Mouse (Mus musculus): ENCODE data around the gene Fermt2. TPM values are rescaled to one million over a fixed set of nuclear protein-coding genes. Genes with fewer than 3 reads are reported as not detected.

Fermt2 gene
- 1 to 10 TPM in 1 of 26 experiments, not detected in 25; 8.0 TPM for total RNA-seq (2018; cell fraction: chromatin; rRNA removed)
- under 1 TPM in 9 of 26 experiments, not detected in 17; 0.05 to 0.36 (median 0.06) TPM for total RNA-seq (2018; cell fraction: cytosol; rRNA removed)
- under 1 TPM in 3 of 26 experiments, not detected in 23; 0.25 to 0.92 (median 0.65) TPM for total RNA-seq (2018; cell fraction: nucleus; rRNA removed)
- polyA plus RNA-seq (2018) = 0.09 TPM in 1 of 3 replicates, not detected in the others

DNA sequence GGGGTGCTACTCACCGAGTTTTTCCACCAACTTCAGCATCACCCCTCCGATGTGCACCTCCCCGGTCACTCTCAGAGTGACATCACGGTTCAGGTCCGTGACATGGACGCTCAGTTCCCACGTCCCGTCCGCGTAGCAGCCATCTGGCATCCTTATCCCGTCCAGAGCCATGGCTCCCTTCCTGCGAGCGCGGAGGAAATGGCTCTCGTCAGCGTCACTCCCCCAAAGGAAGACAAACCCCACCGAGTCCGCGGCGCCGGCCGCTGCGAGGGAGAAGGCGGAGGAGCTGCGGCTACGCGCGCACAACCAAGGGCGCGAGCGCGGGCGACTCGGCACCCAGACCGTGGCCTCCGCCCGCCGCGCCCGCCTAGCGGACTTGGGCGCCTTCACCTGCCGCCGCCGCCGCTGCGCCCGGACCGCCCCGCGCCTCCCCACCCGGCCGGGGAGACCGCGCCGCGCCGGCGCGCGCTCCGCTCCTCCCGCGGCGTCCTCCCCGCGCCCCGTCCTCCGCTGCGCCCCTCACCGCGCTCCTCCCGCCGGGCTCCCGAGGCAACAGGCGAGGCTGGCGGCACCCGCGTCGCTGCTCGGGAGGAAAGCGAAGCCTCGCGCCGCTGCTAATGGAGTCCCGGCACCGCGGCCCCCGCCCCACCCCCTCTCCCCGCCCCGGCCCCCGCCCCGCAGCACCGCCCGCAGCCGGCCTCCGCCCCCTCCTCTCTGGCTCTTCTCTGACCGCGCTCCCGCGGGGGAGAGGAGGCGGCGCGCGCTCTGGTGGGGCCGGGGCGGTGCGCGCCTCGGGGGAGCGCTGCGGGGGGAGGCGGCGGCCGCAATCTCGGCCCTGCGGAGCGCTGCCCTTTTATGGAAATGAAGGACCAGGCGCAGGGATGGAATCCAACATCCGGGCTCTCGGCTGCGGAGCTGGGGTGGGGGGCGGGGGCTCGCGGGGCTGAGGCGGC, at the start of gene Fermt2:
Gene Fermt2 (minus strand): TSS at position 708 of the 953 bp plus-strand sequence.
- Histone ChIP-seq H3K4me3 (ENCODE audit: inconsistent target) (no peak within 1 kb of the TSS), H3K27ac (no peak within 1 kb of the TSS), H3K36me3 (ENCODE audit: inconsistent target) (no peaks in the 10 kb centered on the region), H3K79me2 (ENCODE audit: inconsistent target) (no peaks in the 10 kb centered on the region)
- WGBS (ENCODE audit: missing documents) = 1% methylated on average over 98 of the region's 126 CpGs

DNA sequence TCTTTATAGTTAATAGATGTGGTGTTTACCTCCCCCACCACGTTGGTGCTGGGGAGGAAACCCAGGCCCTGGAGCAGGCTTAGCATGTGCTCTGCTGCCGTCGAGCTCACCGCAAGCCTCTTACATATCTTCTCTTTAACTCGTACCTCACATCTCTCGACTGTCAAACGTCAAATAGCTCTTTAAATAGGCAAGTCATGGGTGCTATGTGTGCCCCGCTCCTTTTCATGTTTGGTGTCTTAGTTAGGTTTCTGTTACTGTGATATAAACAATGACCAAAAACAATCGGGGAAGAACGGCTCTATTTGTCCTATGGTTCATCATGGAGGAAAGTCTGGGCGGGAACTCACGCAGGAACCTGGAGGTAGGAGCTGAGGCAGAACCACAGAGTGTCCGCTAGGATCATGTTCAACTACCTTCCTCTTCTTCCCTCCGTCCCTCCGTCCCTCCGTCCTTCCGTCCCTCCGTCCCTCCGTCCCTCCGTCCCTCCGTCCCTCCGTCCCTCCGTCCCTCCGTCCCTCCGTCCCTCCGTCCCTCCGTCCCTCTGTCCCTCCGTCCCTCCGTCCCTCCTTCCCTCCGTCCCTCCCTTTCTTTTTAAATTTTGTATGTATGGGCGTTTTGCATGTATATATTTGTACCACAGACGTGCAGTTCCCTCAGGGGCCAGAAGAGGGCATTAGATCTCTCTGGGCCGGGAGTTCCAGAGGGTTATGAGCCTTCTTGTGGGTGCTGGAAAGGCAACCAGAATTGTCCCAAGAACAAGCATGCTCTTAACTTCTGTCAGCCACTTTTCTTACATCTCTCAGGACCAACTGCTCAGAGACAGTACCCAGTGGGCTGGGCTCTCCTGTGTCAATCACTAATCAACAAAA, 36.4 kb upstream of the Fermt2 start:
- no peak overlapping the region for H3K27ac ChIP-seq
- H3K79me2 ChIP-seq (ENCODE audit: inconsistent target) = no peaks in the 10 kb centered on the region
- peak overlapping the region; percentile 5; the same call in 1 of the 2 replicates for H3K4me3 ChIP-seq (ENCODE audit: inconsistent target)
- H3K36me3 ChIP-seq (ENCODE audit: inconsistent target) = no peaks in the 10 kb centered on the region
- WGBS (ENCODE audit: missing documents) = 30% methylated on average over 21 of the region's 33 CpGs

DNA sequence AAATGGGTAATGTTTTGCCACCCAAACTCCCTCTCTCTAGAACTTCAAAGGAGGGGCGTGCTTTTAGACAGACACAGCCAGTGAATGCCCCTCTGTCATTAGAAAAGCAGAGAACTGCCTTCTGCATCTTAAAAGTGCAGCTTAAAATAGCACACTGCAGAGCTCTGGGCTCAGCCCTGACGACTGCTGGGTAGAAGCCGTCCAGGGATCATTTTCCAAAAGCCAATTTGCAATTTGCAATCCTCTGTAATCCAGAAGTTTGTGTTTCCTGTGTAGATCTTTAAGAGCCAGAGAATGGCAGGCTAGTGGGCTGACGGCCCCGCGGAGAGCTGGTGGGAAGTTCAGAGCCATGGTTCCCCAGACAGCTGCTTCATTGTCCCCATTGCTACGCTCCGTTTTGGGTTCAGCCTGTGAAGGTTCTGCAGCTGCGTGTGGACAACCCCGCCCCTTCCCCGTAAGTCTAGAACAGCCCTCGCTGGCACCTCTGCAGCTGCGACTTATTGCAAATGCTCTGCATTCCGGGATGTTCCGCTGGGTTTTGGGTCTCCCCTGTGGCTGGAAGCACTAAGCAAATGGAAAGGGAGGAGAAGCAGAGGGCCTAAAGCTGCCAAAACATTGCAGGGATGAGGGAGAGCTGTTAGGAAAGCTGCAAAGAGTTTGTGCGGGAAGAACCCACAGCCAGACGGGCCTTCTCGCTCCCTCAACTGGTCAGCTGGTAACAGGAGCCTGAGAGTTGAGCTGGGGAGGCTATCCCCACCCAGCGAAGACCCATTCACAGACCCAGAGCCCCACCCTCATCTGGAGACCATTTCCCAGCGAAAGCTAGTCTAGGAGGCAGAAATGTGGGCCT, 35.5 kb upstream of the Fermt2 start:
- no peak overlapping the region for H3K27ac ChIP-seq
- no peaks in the 10 kb centered on the region for H3K79me2 ChIP-seq (ENCODE audit: inconsistent target)
- H3K4me3 ChIP-seq (ENCODE audit: inconsistent target) = no peak overlapping the region
- 20% methylated on average over 19 of the region's 20 CpGs for WGBS (ENCODE audit: missing documents)
- H3K36me3 ChIP-seq (ENCODE audit: inconsistent target) = no peaks in the 10 kb centered on the region

DNA sequence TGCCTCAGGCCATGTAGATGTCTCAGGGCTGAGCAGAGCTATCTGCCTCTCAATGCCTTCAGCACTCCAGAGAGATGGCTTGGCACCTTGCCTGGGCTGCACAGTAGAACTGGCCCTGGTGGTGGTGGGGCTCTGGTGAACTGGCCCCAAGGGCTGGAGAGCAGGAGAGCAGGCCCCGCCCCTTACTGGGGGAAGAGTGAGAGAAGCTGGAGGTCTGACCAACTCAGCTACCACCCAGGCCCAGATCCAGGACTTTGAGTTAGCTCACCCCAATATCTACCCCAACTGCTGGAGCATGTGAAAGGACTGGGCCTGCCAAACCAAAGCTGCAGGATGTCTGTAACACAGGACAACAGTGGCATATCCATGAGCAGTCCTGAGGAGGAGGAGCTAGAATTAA, 33.7 kb upstream of the Fermt2 start:
- no peaks in the 10 kb centered on the region for H3K36me3 ChIP-seq (ENCODE audit: inconsistent target)
- H3K79me2 ChIP-seq (ENCODE audit: inconsistent target) = no peaks in the 10 kb centered on the region
- no peak overlapping the region for H3K27ac ChIP-seq
- 100% methylated on average over 1 of the region's 1 CpGs for WGBS (ENCODE audit: missing documents)
- no peak overlapping the region for H3K4me3 ChIP-seq (ENCODE audit: inconsistent target)

DNA sequence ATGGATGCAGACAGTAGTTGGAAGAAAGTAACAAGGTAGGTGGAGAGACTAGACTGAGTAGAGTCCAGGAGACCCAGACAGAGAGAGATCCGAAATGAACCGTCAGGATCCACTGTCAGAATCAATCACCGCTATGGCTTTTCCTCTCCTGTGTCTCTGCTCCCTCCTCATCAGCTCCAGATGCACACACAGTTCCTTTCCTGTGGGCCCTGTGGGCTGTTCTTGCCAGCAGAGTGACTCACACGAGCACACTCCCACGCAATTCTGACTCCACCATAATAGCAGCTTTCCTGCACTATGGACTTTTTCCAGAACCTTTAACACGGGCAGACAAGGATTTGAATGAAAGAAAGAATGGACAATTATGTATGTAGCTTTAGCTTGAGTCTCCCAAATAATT, 31.8 kb upstream of the Fermt2 start:
- WGBS (ENCODE audit: missing documents) = 88% methylated on average over 5 of the region's 6 CpGs
- no peak overlapping the region for H3K27ac ChIP-seq

DNA sequence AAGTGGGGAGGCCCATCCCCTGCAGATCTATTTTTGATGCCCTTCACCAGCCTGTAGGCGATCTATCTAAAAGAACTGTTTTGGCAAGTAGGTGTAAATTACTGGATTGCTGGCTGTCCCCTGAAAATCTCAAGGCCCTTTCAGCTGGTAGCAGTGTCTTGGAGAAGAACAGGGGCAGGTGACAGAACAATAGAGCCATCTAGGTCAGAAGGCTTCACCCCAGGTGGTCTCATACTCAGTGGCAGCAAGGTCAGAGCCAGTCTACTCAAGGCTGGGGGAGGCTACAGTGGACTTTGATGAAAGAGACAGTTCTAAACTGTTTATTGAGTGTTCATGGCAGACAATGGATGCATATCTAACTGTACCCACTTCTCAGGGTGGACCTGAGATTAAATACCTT, 29.1 kb upstream of the Fermt2 start:
- Histone ChIP-seq H3K4me3 (ENCODE audit: inconsistent target) (no peak overlapping the region), H3K27ac (no peak overlapping the region), H3K36me3 (ENCODE audit: inconsistent target) (no peaks in the 10 kb centered on the region), H3K79me2 (ENCODE audit: inconsistent target) (no peaks in the 10 kb centered on the region)
- 95% methylated on average over 1 of the region's 1 CpGs for WGBS (ENCODE audit: missing documents)

More for the DNA sequence above, 31.8 kb upstream of the Fermt2 start:
- Histone ChIP-seq H3K4me3 (ENCODE audit: inconsistent target) (no peak overlapping the region), H3K36me3 (ENCODE audit: inconsistent target) (no peaks in the 10 kb centered on the region), H3K79me2 (ENCODE audit: inconsistent target) (no peaks in the 10 kb centered on the region)

DNA sequence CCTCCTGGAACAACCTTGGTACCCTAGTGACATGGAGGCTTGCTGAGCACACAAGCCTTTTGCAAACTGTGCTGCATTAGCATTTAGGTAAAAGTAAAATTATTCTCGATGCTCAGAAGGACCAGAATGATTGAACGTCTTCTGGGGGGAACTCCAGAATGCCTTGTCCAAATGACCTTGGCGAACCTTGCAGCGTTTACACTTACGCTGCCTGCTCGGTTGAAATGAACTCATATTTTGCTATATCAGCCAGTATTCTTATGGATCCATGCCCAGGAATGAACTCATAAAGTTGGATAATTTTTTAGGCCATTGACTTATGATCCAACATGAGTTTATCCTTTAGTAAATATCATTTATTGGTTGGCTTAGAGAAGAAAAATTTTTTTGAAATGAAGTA, 24.4 kb upstream of the Fermt2 start:
- no peaks in the 10 kb centered on the region for H3K36me3 ChIP-seq (ENCODE audit: inconsistent target)
- H3K79me2 ChIP-seq (ENCODE audit: inconsistent target) = no peaks in the 10 kb centered on the region
- no peak overlapping the region for H3K4me3 ChIP-seq (ENCODE audit: inconsistent target)
- no peak overlapping the region for H3K27ac ChIP-seq
- 93% methylated on average over 6 of the region's 6 CpGs for WGBS (ENCODE audit: missing documents)

DNA sequence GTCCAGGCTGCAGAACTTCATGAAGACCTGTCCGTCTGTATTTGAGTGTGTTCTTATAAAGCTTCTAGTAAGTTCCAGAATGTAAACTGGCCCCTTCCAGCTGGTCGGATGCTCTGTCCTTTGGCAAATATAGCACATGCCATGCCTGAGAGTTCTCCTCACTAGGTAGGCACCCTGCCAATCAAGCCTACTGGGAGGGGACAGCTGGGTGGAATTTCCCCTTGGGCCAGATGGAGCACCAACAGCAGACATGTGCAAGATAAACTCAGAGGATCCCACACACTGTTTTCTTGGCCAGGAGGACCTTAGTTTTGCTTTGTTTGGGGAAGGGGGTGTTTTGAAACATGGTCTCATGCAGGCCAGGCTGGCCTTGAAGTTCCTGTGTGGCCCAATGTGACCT, 23.9 kb upstream of the Fermt2 start:
- no peaks in the 10 kb centered on the region for H3K36me3 ChIP-seq (ENCODE audit: inconsistent target)
- H3K79me2 ChIP-seq (ENCODE audit: inconsistent target) = no peaks in the 10 kb centered on the region
- no peak overlapping the region for H3K4me3 ChIP-seq (ENCODE audit: inconsistent target)
- no peak overlapping the region for H3K27ac ChIP-seq
- 78% methylated on average over 2 of the region's 2 CpGs for WGBS (ENCODE audit: missing documents)

DNA sequence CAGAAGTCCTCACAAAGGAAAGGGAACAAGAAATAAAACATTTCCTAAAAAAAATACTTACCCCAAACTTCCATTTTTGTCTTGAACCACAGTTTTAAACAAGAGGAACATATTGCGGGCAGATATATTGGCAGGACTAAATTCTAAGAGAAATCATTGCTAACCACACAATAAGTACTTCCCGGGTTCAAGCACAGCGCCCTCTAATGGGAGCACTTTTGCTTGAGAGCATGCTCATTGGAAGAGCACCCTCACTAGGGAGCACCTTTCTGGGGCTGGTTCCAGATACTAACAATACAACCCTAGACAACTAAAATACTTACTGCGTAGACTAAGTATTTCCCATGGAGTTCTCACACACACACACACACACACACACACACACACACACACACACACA, 22.5 kb upstream of the Fermt2 start:
- no peak overlapping the region for H3K27ac ChIP-seq
- H3K79me2 ChIP-seq (ENCODE audit: inconsistent target) = no peaks in the 10 kb centered on the region
- WGBS (ENCODE audit: missing documents) = 55% methylated on average over 3 of the region's 4 CpGs

DNA sequence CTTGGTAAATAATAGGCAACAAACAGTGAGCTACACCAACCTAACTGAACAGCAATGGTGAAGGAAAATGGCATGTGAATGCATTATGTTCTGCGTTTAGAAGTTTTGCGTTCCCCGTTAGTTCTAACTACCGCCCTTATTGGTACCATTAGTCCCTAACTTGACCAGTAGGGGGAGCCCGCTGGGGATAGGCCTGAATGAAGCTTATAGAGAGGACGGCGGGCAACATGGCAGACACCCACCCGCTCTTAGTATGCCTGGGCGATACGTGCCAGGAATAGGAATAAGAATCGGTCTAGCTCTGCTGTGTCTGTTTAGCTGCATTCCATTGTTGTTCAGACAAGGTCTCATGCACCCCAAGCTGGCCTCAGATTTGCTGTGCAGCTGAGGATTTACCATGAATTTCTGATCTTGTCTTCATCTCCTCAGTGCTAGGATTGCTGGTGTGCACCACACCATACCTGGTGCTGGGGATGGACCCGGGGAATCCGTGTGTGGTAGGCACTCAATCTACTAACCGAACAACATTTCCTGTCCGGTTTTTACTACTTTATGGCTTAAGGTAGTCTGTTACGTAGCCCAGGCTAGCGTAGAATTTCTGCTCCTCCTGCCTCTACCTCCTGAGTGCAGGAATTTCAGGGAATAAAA, 21.3 kb upstream of the Fermt2 start:
- Histone ChIP-seq H3K36me3 (ENCODE audit: inconsistent target) (no peaks in the 10 kb centered on the region), H3K4me3 (ENCODE audit: inconsistent target) (no peak overlapping the region), H3K27ac (no peak overlapping the region), H3K79me2 (ENCODE audit: inconsistent target) (no peaks in the 10 kb centered on the region)
- 73% methylated on average over 17 of the region's 17 CpGs for WGBS (ENCODE audit: missing documents)

More for the DNA sequence above, 22.5 kb upstream of the Fermt2 start:
- Histone ChIP-seq H3K36me3 (ENCODE audit: inconsistent target) (no peaks in the 10 kb centered on the region), H3K4me3 (ENCODE audit: inconsistent target) (no peak overlapping the region)

DNA sequence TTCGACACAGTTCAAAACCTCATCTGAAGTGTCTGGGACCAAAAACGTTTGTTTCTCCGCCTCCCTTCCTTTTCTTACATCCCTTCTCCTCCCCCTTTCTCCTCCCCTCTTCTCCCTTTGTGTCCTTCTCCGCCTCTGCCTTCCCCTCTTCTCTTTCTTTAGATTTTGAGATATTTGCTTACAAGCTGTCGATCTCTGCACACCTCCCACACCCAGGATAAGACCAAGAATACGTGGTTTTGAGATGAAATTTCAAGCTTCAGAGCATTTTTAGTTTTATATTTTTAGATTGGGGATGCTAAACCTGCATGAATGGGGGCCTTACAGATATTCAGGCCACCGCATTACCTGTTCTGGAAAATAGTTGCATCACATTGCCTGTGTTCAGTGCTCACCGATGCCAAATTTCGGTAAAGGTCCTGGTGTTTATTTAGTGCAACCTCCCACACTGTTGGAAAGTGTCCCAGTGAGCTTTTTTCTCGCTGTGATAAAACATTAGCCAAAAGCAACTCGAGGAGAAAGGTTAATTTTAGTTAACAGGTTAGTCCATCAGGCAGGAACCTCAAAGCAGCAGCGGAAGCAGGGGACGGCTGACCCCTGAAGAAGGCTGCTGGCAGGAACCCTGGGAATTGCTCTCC, 20.2 kb upstream of the Fermt2 start:
- H3K4me3 ChIP-seq (ENCODE audit: inconsistent target) = no peak overlapping the region
- H3K27ac ChIP-seq = no peak overlapping the region
- 82% methylated on average over 13 of the region's 13 CpGs for WGBS (ENCODE audit: missing documents)
- H3K36me3 ChIP-seq (ENCODE audit: inconsistent target) = no peaks in the 10 kb centered on the region
- H3K79me2 ChIP-seq (ENCODE audit: inconsistent target) = no peaks in the 10 kb centered on the region

DNA sequence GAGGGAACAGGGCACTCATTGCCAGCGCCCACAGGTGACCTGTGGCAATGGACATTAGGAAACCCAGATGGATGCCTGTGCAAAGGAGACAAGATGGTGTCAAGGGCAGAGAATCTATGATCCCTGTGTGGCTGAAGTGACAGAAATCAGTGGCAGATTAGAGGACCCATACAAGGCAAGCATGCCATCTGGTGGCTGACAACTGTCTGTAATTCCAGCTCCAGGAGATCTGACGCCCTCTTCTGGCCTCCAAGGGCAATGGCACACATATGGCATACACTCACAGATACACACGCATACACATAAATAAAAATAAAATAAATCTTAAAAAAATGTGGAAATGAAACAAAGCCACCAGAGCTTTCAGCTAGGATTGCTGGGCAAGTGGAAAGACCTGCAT, 18.2 kb upstream of the Fermt2 start:
- Histone ChIP-seq H3K4me3 (ENCODE audit: inconsistent target) (no peak overlapping the region), H3K27ac (no peak overlapping the region), H3K36me3 (ENCODE audit: inconsistent target) (no peaks in the 10 kb centered on the region), H3K79me2 (ENCODE audit: inconsistent target) (no peaks in the 10 kb centered on the region)
- 85% methylated on average over 2 of the region's 3 CpGs for WGBS (ENCODE audit: missing documents)

DNA sequence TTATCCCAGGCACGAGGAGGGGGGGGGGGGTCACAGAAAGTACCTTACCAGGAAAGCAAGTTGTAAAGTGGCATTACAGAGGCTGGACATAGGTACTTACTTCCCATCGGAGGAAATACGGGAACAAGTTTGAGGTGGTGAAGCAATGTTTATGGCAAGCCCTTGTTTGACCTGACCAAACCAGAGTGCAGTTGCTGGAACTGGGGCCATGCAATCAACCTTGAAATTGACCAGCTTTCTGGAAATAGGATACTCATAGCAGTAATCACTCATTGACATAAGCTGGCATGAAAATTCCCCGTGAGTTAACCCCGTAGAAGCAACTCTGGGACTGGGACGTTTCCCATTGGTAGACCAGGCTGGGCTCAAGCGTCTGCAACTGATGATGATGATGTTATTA, 15.0 kb upstream of the Fermt2 start:
- no peaks in the 10 kb centered on the region for H3K79me2 ChIP-seq (ENCODE audit: inconsistent target)
- no peak overlapping the region for H3K4me3 ChIP-seq (ENCODE audit: inconsistent target)
- H3K36me3 ChIP-seq (ENCODE audit: inconsistent target) = no peaks in the 10 kb centered on the region
- WGBS (ENCODE audit: missing documents) = 83% methylated on average over 6 of the region's 7 CpGs
- no peak overlapping the region for H3K27ac ChIP-seq

Data from macrophage (primary cell).